Mouse (Mus musculus): Measurements from ENCODE around the gene Apba3. TPM values are rescaled to one million over a fixed set of nuclear protein-coding genes. Genes with fewer than 3 reads are reported as not detected.

The Apba3 gene
- polyA plus RNA-seq, 1 experiment from 2014 or later, result 45.3 TPM

DNA sequence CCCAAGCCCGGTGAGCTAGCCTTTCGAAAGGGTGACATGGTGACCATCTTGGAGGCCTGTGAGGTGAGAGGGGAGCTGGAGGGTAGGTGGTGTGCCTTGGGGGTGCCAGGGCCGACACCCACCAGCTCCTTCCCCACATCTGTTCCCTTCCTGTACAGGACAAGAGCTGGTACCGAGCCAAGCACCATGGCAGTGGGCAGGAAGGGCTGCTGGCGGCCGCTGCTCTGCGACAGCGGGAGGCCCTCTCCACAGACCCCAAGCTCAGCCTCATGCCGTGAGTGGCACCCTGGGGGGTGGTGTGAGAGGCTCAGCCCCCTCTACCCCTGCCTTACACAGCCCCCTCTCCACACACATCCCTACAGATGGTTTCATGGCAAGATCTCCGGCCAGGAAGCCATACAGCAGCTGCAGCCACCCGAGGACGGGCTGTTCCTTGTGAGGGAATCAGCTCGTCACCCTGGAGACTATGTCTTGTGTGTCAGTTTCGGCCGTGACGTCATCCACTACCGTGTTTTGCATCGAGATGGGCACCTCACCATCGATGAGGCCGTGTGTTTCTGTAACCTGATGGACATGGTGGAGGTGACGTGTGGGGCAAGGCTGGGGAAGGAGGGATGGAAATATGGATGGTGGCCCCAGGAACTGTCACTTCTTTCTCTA, 7.4 kb upstream of the Apba3 start:
- WGBS, result 52% methylated on average over 21 of the region's 21 CpGs
- no peak overlapping the region for H3K4me2 ChIP-seq (ENCODE audit: low read depth, severe bottlenecking)
- DNase-seq (ENCODE audit: low spot score) (no peak), ATAC-seq (ENCODE audit: insufficient number of reproducible peaks, low FRiP score, low TSS enrichment, low read depth) (no peak)
- H3K9me3 ChIP-seq (ENCODE audit: control insufficient read depth, low read length), result no peaks in the 10 kb centered on the region
- peaks cover 3% of the 10 kb centered on the region; the same call in 1 of the 2 replicates for H3K4me1 ChIP-seq (ENCODE audit: control insufficient read depth, insufficient read depth, low read length)
- peaks cover 7% of the 10 kb centered on the region; the same call in 1 of the 2 replicates for H3K36me3 ChIP-seq (ENCODE audit: control insufficient read depth, insufficient read depth, low read length)
- no peak overlapping the region for H3K4me3 ChIP-seq (ENCODE audit: low read depth, low read length)
- H3K27me3 ChIP-seq (ENCODE audit: control insufficient read depth, insufficient read depth, low read length), result peaks cover 49% of the 10 kb centered on the region
- H3K27ac ChIP-seq (replicated peaks; ENCODE audit: low read depth, low read length), result no peak overlapping the region
- H3K9ac ChIP-seq (ENCODE audit: low read length), result peak overlapping the region; percentile 17; the same call in 1 of the 2 replicates

DNA sequence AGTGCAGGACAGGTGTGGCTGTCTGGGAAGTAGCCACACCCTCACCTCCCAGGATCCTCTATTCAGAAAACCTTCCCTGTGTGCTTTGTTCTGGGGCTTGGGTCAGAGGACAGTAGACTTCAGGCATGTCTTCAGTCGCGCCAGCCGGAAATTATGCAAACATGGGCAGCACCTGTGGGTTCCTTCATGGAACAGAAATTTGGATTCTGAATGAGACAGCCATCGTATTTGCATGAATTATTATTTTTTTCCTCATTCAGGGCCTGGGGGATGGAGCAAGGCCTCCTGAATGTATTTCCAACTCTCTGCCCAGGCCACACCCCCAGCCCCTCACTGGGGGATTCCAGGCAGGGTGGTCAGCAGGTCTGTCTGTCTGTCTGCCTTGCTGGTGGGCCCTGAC, 5.7 kb upstream of the Apba3 start:
- Histone ChIP-seq H3K9ac (ENCODE audit: low read length) (no peak overlapping the region), H3K36me3 (ENCODE audit: control insufficient read depth, insufficient read depth, low read length) (peaks cover 10% of the 10 kb centered on the region; the same call in 1 of the 2 replicates), H3K4me2 (ENCODE audit: low read depth, severe bottlenecking) (no peak overlapping the region), H3K27ac (replicated peaks; ENCODE audit: low read depth, low read length) (no peak overlapping the region), H3K4me3 (ENCODE audit: low read depth, low read length) (no peak overlapping the region), H3K9me3 (ENCODE audit: control insufficient read depth, low read length) (no peaks in the 10 kb centered on the region), H3K27me3 (ENCODE audit: control insufficient read depth, insufficient read depth, low read length) (peaks cover 44% of the 10 kb centered on the region), H3K4me1 (ENCODE audit: control insufficient read depth, insufficient read depth, low read length) (peaks cover 6% of the 10 kb centered on the region; the same call in 1 of the 2 replicates)
- ATAC-seq (ENCODE audit: insufficient number of reproducible peaks, low FRiP score, low TSS enrichment, low read depth) (no peak), DNase-seq (ENCODE audit: low spot score) (no peak)
- 89% methylated on average over 4 of the region's 4 CpGs for WGBS

DNA sequence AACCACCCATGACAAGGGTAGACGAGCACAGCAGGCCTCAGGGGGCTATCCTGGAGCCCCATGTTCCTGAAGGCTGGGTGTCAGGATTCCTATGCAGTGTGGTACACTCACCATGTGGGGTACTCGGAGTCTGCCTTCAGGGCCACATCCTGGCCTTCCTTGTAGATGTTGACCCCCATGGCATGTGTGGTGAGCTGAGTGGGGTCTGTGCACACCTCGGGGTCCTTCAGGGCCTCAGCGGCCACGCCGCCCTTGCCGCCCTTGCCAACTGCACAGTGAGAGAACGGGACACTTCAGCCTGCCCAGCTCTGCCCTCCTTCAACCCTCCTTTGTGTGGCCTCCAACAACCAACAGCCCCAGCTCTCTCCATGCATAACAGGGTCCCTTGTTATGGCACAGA, 1.2 kb upstream of the Apba3 start:
- ATAC-seq (ENCODE audit: insufficient number of reproducible peaks, low FRiP score, low TSS enrichment, low read depth) (no peak), DNase-seq (ENCODE audit: low spot score) (no peak)
- Histone ChIP-seq H3K27me3 (ENCODE audit: control insufficient read depth, insufficient read depth, low read length) (0 out of 2 replicates have a peak, but pooled peaks cover 2% of the 10 kb centered on the region), H3K4me2 (ENCODE audit: low read depth, severe bottlenecking) (peak overlapping the region; percentile 67), H3K36me3 (ENCODE audit: control insufficient read depth, insufficient read depth, low read length) (peaks cover 10% of the 10 kb centered on the region; the same call in 1 of the 2 replicates), H3K9me3 (ENCODE audit: control insufficient read depth, low read length) (no peaks in the 10 kb centered on the region), H3K4me3 (ENCODE audit: low read depth, low read length) (peak overlapping the region; percentile 70; the same call in 1 of the 2 replicates), H3K4me1 (ENCODE audit: control insufficient read depth, insufficient read depth, low read length) (0 out of 2 replicates have a peak, but pooled peaks cover 2% of the 10 kb centered on the region), H3K9ac (ENCODE audit: low read length) (0 out of 2 replicates have a peak overlapping the region, but pooled peaks have one; percentile 27), H3K27ac (replicated peaks; ENCODE audit: low read depth, low read length) (no peak overlapping the region)
- 89% methylated on average over 8 of the region's 8 CpGs for WGBS

DNA sequence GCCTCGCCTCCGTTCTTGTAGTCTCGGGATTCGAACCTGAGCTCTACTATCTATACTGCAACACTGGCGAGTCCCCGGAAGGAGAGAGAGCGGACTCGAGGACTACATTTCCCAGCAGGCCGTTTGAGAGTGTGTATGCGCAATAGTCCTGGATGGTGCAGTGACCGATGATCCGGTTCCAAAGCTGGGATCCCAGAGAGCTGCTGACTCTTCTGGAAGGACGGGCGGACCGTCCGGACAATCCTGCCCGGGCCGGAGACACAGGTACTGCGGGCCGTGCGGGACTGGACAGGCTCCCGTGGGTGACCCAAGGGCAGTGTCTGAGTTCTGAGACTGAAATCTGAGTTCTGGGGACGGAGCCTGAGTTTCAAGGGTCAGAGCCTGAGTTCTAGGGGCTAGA, 1.3 kb downstream of the Apba3 start:
- Histone ChIP-seq H3K27me3 (ENCODE audit: control insufficient read depth, insufficient read depth, low read length) (no peaks in the 10 kb centered on the region), H3K9me3 (ENCODE audit: control insufficient read depth, low read length) (no peaks in the 10 kb centered on the region), H3K4me1 (ENCODE audit: control insufficient read depth, insufficient read depth, low read length) (0 out of 2 replicates have a peak, but pooled peaks cover 2% of the 10 kb centered on the region), H3K9ac (ENCODE audit: low read length) (peak overlapping the region; percentile 67), H3K4me3 (ENCODE audit: low read depth, low read length) (peak overlapping the region; percentile 65), H3K4me2 (ENCODE audit: low read depth, severe bottlenecking) (peak overlapping the region; percentile 53), H3K27ac (replicated peaks; ENCODE audit: low read depth, low read length) (no peak overlapping the region), H3K36me3 (ENCODE audit: control insufficient read depth, insufficient read depth, low read length) (peaks cover 20% of the 10 kb centered on the region)
- ATAC-seq (ENCODE audit: insufficient number of reproducible peaks, low FRiP score, low TSS enrichment, low read depth) (peak; percentile 15; the same call in 1 of the 2 replicates), DNase-seq (ENCODE audit: low spot score) (peak; percentile 84)
- 3% methylated on average over 23 of the region's 23 CpGs for WGBS

DNA sequence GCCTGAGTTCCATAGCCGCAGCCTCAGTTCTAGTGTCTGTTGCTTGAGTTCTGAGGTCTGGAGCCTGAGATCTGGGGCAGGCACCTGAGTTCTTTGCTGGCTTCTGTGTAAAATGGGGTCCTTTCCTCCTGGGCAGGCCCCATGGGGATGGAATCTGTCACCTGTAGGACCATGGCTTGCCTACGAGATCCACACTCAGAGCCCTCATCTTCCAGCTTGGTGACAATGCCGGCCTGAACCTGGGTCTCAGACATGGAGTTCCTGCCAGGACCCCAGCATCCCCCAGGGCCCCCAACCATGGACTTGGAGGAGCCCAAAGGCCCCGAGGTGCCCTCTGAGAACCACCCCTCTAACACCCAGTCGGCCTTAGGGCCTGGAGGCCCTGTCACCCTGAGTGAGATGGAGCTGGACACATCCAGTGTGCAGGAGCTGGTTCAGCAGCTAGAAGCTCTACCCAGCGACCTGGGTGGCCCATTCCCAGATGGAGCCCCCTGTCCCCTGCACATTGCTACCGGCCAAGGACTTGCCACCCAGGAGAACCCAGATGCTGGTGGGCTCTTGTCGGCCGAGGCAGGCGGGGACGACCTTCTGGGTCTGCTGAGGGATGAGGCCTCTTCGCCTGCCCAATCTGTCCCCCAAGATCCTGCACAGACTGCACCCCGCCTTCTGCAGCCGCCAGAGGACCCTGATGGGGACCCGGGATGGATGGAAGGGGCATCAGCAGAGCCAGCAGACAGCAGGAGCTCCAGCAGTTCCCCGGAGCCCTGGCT, 2.1 kb downstream of the Apba3 start:
- no peak for ATAC-seq (ENCODE audit: insufficient number of reproducible peaks, low FRiP score, low TSS enrichment, low read depth)
- Histone ChIP-seq H3K27me3 (ENCODE audit: control insufficient read depth, insufficient read depth, low read length) (no peaks in the 10 kb centered on the region), H3K4me1 (ENCODE audit: control insufficient read depth, insufficient read depth, low read length) (0 out of 2 replicates have a peak, but pooled peaks cover 2% of the 10 kb centered on the region), H3K4me2 (ENCODE audit: low read depth, severe bottlenecking) (peak overlapping the region; percentile 53), H3K9ac (ENCODE audit: low read length) (peak overlapping the region; percentile 67), H3K36me3 (ENCODE audit: control insufficient read depth, insufficient read depth, low read length) (peaks cover 19% of the 10 kb centered on the region), H3K27ac (replicated peaks; ENCODE audit: low read depth, low read length) (no peak overlapping the region), H3K4me3 (ENCODE audit: low read depth, low read length) (peak overlapping the region; percentile 65), H3K9me3 (ENCODE audit: control insufficient read depth, low read length) (no peaks in the 10 kb centered on the region)
- DNase-seq (ENCODE audit: low spot score), result no peak
- 83% methylated on average over 16 of the region's 16 CpGs for WGBS

DNA sequence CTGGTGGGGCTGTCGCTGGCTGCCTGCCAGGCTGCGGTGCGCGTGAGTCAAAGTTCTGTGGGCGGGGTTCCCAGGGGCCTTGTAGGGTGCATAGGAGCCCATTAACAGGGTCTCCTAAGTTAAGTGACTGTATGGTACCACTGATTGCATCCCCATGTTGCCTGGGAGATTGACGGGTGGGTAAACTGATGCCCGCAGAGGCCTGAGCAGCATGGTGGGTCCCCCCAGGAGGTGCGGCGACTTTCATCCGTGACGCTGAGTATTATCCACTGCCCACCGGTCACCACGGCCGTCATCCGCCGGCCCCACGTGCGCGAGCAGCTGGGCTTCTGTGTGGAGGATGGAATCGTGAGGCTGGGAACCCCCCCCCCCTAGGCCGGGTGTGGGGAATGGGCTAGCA, 5.6 kb downstream of the Apba3 start:
- 95% methylated on average over 21 of the region's 21 CpGs for WGBS
- no peak overlapping the region for H3K4me2 ChIP-seq (ENCODE audit: low read depth, severe bottlenecking)
- peaks cover 12% of the 10 kb centered on the region for H3K36me3 ChIP-seq (ENCODE audit: control insufficient read depth, insufficient read depth, low read length)
- no peak overlapping the region for H3K27ac ChIP-seq (replicated peaks; ENCODE audit: low read depth, low read length)
- no peaks in the 10 kb centered on the region for H3K4me1 ChIP-seq (ENCODE audit: control insufficient read depth, insufficient read depth, low read length)
- no peaks in the 10 kb centered on the region for H3K9me3 ChIP-seq (ENCODE audit: control insufficient read depth, low read length)
- H3K4me3 ChIP-seq (ENCODE audit: low read depth, low read length), result no peak overlapping the region
- H3K27me3 ChIP-seq (ENCODE audit: control insufficient read depth, insufficient read depth, low read length), result no peaks in the 10 kb centered on the region
- no peak for ATAC-seq (ENCODE audit: insufficient number of reproducible peaks, low FRiP score, low TSS enrichment, low read depth)
- DNase-seq (ENCODE audit: low spot score), result no peak
- H3K9ac ChIP-seq (ENCODE audit: low read length), result no peak overlapping the region

DNA sequence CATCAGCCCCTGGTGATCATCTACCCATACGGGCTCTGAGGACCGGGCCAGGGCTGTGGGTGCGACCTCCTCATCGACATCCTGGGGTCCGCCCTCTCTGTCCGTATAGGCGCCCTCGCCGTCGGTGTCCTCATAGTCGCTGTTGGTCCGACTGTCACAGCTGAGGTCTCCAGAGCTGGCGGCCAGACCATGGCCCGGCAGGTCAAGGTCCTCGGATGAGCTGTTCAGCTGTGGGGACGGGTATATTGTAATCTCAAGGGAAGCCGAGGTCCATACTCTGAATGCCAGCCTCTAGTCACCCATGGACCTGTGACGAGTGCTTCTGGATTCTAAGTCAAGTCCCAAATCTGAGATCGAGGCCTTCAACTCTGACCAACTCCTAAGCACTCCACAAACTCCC, 7.1 kb downstream of the Apba3 start:
- H3K27ac ChIP-seq (replicated peaks; ENCODE audit: low read depth, low read length), result no peak overlapping the region
- peaks cover 12% of the 10 kb centered on the region for H3K36me3 ChIP-seq (ENCODE audit: control insufficient read depth, insufficient read depth, low read length)
- ATAC-seq (ENCODE audit: insufficient number of reproducible peaks, low FRiP score, low TSS enrichment, low read depth) (no peak), DNase-seq (ENCODE audit: low spot score) (no peak)
- 95% methylated on average over 19 of the region's 19 CpGs for WGBS
- H3K4me2 ChIP-seq (ENCODE audit: low read depth, severe bottlenecking), result no peak overlapping the region
- no peaks in the 10 kb centered on the region for H3K4me1 ChIP-seq (ENCODE audit: control insufficient read depth, insufficient read depth, low read length)
- no peaks in the 10 kb centered on the region for H3K27me3 ChIP-seq (ENCODE audit: control insufficient read depth, insufficient read depth, low read length)
- H3K4me3 ChIP-seq (ENCODE audit: low read depth, low read length), result no peak overlapping the region
- H3K9me3 ChIP-seq (ENCODE audit: control insufficient read depth, low read length), result no peaks in the 10 kb centered on the region
- H3K9ac ChIP-seq (ENCODE audit: low read length), result no peak overlapping the region

DNA sequence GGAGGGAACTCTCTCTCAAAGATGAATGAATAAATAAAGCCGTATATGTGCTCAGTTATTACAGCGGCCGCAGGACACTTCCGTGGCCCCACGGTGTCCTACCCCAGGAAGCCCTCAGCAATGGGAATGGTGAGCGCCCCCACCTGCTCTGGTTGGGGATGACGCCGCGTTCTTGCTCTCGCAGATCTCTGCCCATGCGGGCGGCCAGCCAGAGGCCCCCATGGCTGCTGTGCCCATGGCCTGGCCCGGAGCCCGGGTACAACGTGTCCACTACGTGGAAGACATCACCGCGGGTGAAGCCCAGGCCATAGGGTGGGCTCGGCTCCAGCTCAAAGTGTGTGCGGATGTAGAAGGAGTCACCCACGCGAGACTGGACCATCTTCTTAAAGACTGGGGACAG, 10.9 kb downstream of the Apba3 start:
- Histone ChIP-seq H3K4me3 (ENCODE audit: low read depth, low read length) (no peak overlapping the region), H3K9ac (ENCODE audit: low read length) (no peak overlapping the region), H3K36me3 (ENCODE audit: control insufficient read depth, insufficient read depth, low read length) (peaks cover 2% of the 10 kb centered on the region; the same call in 1 of the 2 replicates), H3K27me3 (ENCODE audit: control insufficient read depth, insufficient read depth, low read length) (peaks cover 13% of the 10 kb centered on the region), H3K27ac (replicated peaks; ENCODE audit: low read depth, low read length) (no peak overlapping the region), H3K4me2 (ENCODE audit: low read depth, severe bottlenecking) (no peak overlapping the region), H3K4me1 (ENCODE audit: control insufficient read depth, insufficient read depth, low read length) (0 out of 2 replicates have a peak, but pooled peaks cover 2% of the 10 kb centered on the region), H3K9me3 (ENCODE audit: control insufficient read depth, low read length) (no peaks in the 10 kb centered on the region)
- ATAC-seq (ENCODE audit: insufficient number of reproducible peaks, low FRiP score, low TSS enrichment, low read depth) (no peak), DNase-seq (ENCODE audit: low spot score) (no peak)
- 76% methylated on average over 22 of the region's 22 CpGs for WGBS

Data from limb, embryonic 11.5 days (tissue).